In the genomic region with DNA sequence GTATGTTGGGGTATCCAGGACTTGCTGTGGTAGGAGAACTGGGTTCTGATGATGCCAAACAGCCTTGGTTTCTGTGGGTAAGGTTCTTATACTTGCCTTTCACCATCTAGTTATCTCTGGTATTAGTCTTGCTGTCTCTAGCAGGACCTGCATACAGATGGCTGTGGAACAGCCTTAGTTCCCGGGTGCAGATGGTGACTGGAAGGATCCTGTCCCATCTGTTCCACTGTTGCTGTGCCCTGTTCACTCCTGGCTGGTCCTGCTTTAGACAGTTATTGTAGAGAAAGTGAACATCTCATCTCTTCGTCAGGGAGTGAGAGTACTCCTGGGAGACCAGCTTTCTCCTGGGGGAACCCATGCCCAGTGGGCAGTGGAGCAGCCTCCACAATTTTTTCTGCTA, we compare ENCODE assay signal across 23 mouse cellular contexts.
DNase-seq lines count a peak whose midpoint lies in the region; TF ChIP-seq lines count a peak whose summit lies in the region.
"Had no signal": no experiment of that assay in that cellular context is flagged by ENCODE, and none has a peak within 500 bp of the region (broad histone marks: within the 10 kb centered on the region; RNA-seq: fewer than 3 reads in every experiment).

No protein-coding gene starts in this region.

- no peaks in the 10 kb centered on the region for H3K9me3 ChIP-seq in forebrain, embryonic 10.5 days
- H3K9me3 ChIP-seq: kidney, embryonic 15.5 days; neural tube, embryonic 15.5 days; stomach, embryonic 15.5 days had no signal

- no peak overlapping the region for H3K27ac ChIP-seq in cerebellum, adult 2 months (ENCODE audit: insufficient read depth, low read length)
- no peak overlapping the region for H3K27ac ChIP-seq in forebrain, embryonic 10.5 days
- H3K27ac ChIP-seq: kidney, embryonic 15.5 days; layer of hippocampus, adult 2 months; liver, embryonic 14.5 days; neural tube, embryonic 15.5 days; stomach, embryonic 15.5 days had no signal

- no peak overlapping the region for H3K4me3 ChIP-seq in cerebellum, adult 2 months (replicated peaks; ENCODE audit: insufficient read depth, low read depth, low read length)
- H3K4me3 ChIP-seq in forebrain, embryonic 10.5 days: no peak overlapping the region
- H3K4me3 ChIP-seq: kidney, embryonic 15.5 days; layer of hippocampus, adult 2 months; neural tube, embryonic 15.5 days; stomach, embryonic 15.5 days had no signal

- intact Hi-C loops in gastrocnemius, postnatal 36 days (cut with DNase I): no loop called here

- no peak for TF ChIP-seq CTCF in brain, embryonic 14.5 days (IDR thresholded peaks at IDR 0.05; ENCODE audit: borderline replicate concordance, extremely low read depth, insufficient read depth, insufficient read length)
- no peak for TF ChIP-seq CTCF in cerebellum, adult 2 months (IDR thresholded peaks at IDR 0.05; ENCODE audit: borderline replicate concordance, insufficient read depth, low read depth, low read length)

- 23% methylated on average over 2 of the region's 2 CpGs for WGBS in cerebellum, adult 2 months
- WGBS in forebrain, embryonic 10.5 days: 91% methylated on average over 2 of the region's 2 CpGs

- H3K27me3 ChIP-seq in cerebellum, adult 2 months (ENCODE audit: control insufficient read depth, insufficient read depth, low read length): no peaks in the 10 kb centered on the region
- no peaks in the 10 kb centered on the region for H3K27me3 ChIP-seq in forebrain, embryonic 10.5 days (ENCODE audit: poor library complexity, severe bottlenecking)
- H3K27me3 ChIP-seq: kidney, embryonic 15.5 days; neural tube, embryonic 15.5 days; stomach, embryonic 15.5 days had no signal

- no peaks in the 10 kb centered on the region for H3K4me1 ChIP-seq in cerebellum, adult 2 months (ENCODE audit: control insufficient read depth, insufficient read depth, low read length)
- H3K4me1 ChIP-seq in forebrain, embryonic 10.5 days: no peaks in the 10 kb centered on the region
- H3K4me1 ChIP-seq: kidney, embryonic 15.5 days; neural tube, embryonic 15.5 days; stomach, embryonic 15.5 days had no signal

- peak; percentile 5 to 20 for DNase-seq in layer of hippocampus, postnatal 10 days (ENCODE audit: low spot score in 2 of 2)
- DNase-seq in layer of hippocampus, postnatal 25 days (ENCODE audit: extremely low spot score in 1 of 2, low spot score in 1 of 2): no peak
- DNase-seq in brain, embryonic 14.5 days (ENCODE audit: low read depth): peak; percentile 8
- DNase-seq in cerebellum, adult 2 months: peak; percentile 26 to 60
- DNase-seq in cerebellum, postnatal 25 days: peak; percentile 55 to 65
- no peak for DNase-seq in forebrain, embryonic 10.5 days (ENCODE audit: extremely low spot score, low spot score)
- no peak for DNase-seq in gastrocnemius, postnatal 36 days
- DNase-seq: adrenal gland, postnatal 14 days; heart, postnatal 14 days; kidney, adult 18-20 months; kidney, postnatal 25 days; liver; lung, embryonic 14.5 days; lung, postnatal 14 days; midbrain, embryonic 14.5 days; retina, postnatal 1 day; right cerebral cortex, postnatal 14 days; thymus, postnatal 14 days had no signal

- H3K36me3 ChIP-seq in forebrain, embryonic 10.5 days (replicated peaks): no peaks in the 10 kb centered on the region
- H3K36me3 ChIP-seq: kidney, embryonic 15.5 days; neural tube, embryonic 15.5 days; stomach, embryonic 15.5 days had no signal

- TF ChIP-seq POLR2A in brain, embryonic 14.5 days (IDR thresholded peaks at IDR 0.05; ENCODE audit: borderline replicate concordance, extremely low read depth, insufficient read depth, insufficient read length, poor library complexity, severe bottlenecking): no peak
- no peak for TF ChIP-seq POLR2A in cerebellum, adult 2 months (IDR thresholded peaks at IDR 0.05; ENCODE audit: borderline replicate concordance, insufficient read depth, low read length)

Comparison
In these comparisons a context has a peak if more than half of its experiments do, and no peak if none do; other contexts are left out.
1. DNase-seq: peak in layer of hippocampus, postnatal 10 days (2 of 2), brain, embryonic 14.5 days (single experiment), cerebellum, adult 2 months (2 of 2) and cerebellum, postnatal 25 days (2 of 2); none in layer of hippocampus, postnatal 25 days (0 of 2), forebrain, embryonic 10.5 days (single experiment) and gastrocnemius, postnatal 36 days (0 of 2).